Mouse (Mus musculus) bone marrow macrophage, adult 2 months (primary cell): ENCODE data around the gene AC134908.4.

ENCODE experiments used
- CTCF ChIP-seq: IDR thresholded peaks from 2 replicates; pipeline ENCODE4 v1.5.1; 2012; ENCODE audit warnings: low read depth, mild to moderate bottlenecking, low read length, moderate library complexity
- POLR2A ChIP-seq: IDR thresholded peaks from 2 replicates; pipeline ENCODE4 v1.6.1; 2012; ENCODE audit warnings: mild to moderate bottlenecking, low read depth, low read length, borderline replicate concordance

DNA sequence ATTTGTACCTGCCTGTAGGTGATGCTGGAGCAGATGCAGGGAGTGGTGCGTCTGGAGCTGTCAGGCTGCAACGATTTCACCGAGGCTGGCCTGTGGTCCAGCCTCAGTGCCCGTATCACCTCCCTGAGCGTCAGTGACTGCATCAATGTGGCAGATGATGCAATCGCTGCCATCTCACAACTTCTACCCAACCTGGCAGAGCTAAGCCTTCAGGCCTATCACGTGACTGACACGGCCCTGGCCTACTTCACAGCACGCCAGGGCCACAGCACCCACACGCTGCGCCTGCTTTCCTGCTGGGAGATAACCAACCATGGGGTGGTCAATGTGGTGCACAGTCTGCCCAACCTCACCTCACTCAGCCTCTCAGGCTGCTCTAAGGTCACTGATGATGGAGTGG is 22.2 kb upstream of the AC134908.4 start:
- TF ChIP-seq CTCF (no peak), POLR2A (no peak)
